ENCODE assay signal across 26 mouse cellular contexts in the genomic region with DNA sequence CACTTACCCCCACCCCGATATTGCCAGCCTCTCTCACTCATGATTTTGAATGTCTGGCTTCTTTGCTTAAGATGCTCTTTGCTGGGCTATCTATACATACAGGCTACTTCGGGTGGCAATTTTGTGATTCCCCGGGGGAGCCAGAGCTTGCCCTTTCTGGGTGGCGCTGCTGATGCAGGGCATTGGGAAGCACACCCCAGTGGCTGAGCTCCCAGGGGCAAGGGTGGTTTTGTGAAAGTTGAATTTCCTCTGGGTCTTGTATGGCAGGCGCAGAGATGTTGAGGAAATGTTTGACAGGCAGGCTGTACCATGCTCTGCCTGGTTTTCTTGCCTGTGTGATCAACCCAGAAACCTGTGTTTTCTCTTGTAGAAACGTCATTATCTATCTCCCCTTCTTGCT. TPM values are rescaled to one million over a fixed set of nuclear protein-coding genes. Genes with fewer than 3 reads are reported as not detected.
DNase-seq lines count a peak whose midpoint lies in the region; ATAC-seq and TF ChIP-seq lines count a peak whose summit lies in the region.
"Had no signal": no experiment of that assay in that cellular context is flagged by ENCODE, and none has a peak within 500 bp of the region (broad histone marks: within the 10 kb centered on the region; RNA-seq: fewer than 3 reads in every experiment).

No protein-coding gene starts in this region.

- TF ChIP-seq CTCF in spleen, adult 2 months (IDR thresholded peaks at IDR 0.05; ENCODE audit: extremely low read depth, insufficient read depth, insufficient read length, insufficient replicate concordance), result no peak

- no peak overlapping the region for H3K9ac ChIP-seq in midbrain, embryonic 13.5 days (replicated peaks)
- H3K9ac ChIP-seq: embryonic facial prominence, embryonic 13.5 days; embryonic facial prominence, embryonic 15.5 days had no signal

- peak; percentile 66 for DNase-seq in heart, adult 11 months
- no peak for DNase-seq in heart, postnatal 14 days
- peak in 1 of 2 experiments; percentile 55 for DNase-seq in spleen, adult 2 months (ENCODE audit: low read depth in 1 of 2, low spot score in 2 of 2)
- no peak for DNase-seq in spleen, postnatal 10 days (ENCODE audit: low spot score in 2 of 2)
- peak; percentile 19 to 22 for DNase-seq in B cell, adult 2 months
- no peak for DNase-seq in embryonic facial prominence, embryonic 10.5 days (ENCODE audit: low spot score)
- no peak for DNase-seq in thymus, postnatal 36 days
- DNase-seq: adrenal gland, adult 8-10 months; adrenal gland, postnatal 14 days; adrenal gland, postnatal 36 days; cerebellum, adult 11-12 months; cerebellum, adult 2 months; cerebellum, adult 9-10 months; cerebellum, postnatal 10 days; cerebellum, postnatal 25 days had no signal

- H3K4me3 ChIP-seq in spleen, adult 2 months (ENCODE audit: extremely low read depth, insufficient read depth, insufficient read length), result no peak overlapping the region
- no peak overlapping the region for H3K4me3 ChIP-seq in embryonic facial prominence, embryonic 10.5 days
- no peak overlapping the region for H3K4me3 ChIP-seq in midbrain, embryonic 13.5 days (replicated peaks)
- H3K4me3 ChIP-seq: embryonic facial prominence, embryonic 13.5 days; embryonic facial prominence, embryonic 15.5 days; erythroblast, embryonic 14.5 days had no signal

- TF ChIP-seq POLR2A in spleen, adult 2 months (IDR thresholded peaks at IDR 0.05; ENCODE audit: low read depth, low read length), result no peak

- H3K9me3 ChIP-seq in embryonic facial prominence, embryonic 10.5 days, result no peaks in the 10 kb centered on the region
- no peaks in the 10 kb centered on the region for H3K9me3 ChIP-seq in midbrain, embryonic 13.5 days
- H3K9me3 ChIP-seq: embryonic facial prominence, embryonic 13.5 days; embryonic facial prominence, embryonic 15.5 days; G1E had no signal

- H3K27ac ChIP-seq in spleen, adult 2 months (ENCODE audit: insufficient read depth, low read length), result peak overlapping the region; percentile 18; the same call in 1 of the 2 replicates
- 0 out of 2 replicates have a peak overlapping the region, but pooled peaks have one; percentile 19 for H3K27ac ChIP-seq in embryonic facial prominence, embryonic 10.5 days (replicated peaks)
- no peak overlapping the region for H3K27ac ChIP-seq in midbrain, embryonic 13.5 days
- H3K27ac ChIP-seq: embryonic facial prominence, embryonic 13.5 days; embryonic facial prominence, embryonic 15.5 days had no signal

- no peaks in the 10 kb centered on the region for H3K36me3 ChIP-seq in spleen, adult 2 months (ENCODE audit: control insufficient read depth, insufficient read depth, low read length)
- H3K36me3 ChIP-seq in embryonic facial prominence, embryonic 10.5 days (replicated peaks), result no peaks in the 10 kb centered on the region
- H3K36me3 ChIP-seq in midbrain, embryonic 13.5 days, result no peaks in the 10 kb centered on the region
- H3K36me3 ChIP-seq: embryonic facial prominence, embryonic 13.5 days; embryonic facial prominence, embryonic 15.5 days; G1E had no signal

- no peaks in the 10 kb centered on the region for H3K27me3 ChIP-seq in spleen, adult 2 months (ENCODE audit: control insufficient read depth, insufficient read depth, low read length)
- H3K27me3 ChIP-seq in embryonic facial prominence, embryonic 10.5 days (replicated peaks; ENCODE audit: low read depth, poor library complexity, severe bottlenecking), result no peaks in the 10 kb centered on the region
- H3K27me3 ChIP-seq in midbrain, embryonic 13.5 days, result no peaks in the 10 kb centered on the region
- H3K27me3 ChIP-seq: CH12.LX; embryonic facial prominence, embryonic 13.5 days; embryonic facial prominence, embryonic 15.5 days; Patski had no signal

- peaks cover 10% of the 10 kb centered on the region for H3K4me1 ChIP-seq in spleen, adult 2 months (ENCODE audit: control insufficient read depth, insufficient read depth, insufficient read length)
- peaks cover 28% of the 10 kb centered on the region for H3K4me1 ChIP-seq in embryonic facial prominence, embryonic 10.5 days
- no peaks in the 10 kb centered on the region for H3K4me1 ChIP-seq in midbrain, embryonic 13.5 days (replicated peaks)

- WGBS in spleen, adult 2 months, result 40% methylated on average over 6 of the region's 6 CpGs
- WGBS in embryonic facial prominence, embryonic 10.5 days, result 81% methylated on average over 6 of the region's 6 CpGs
- WGBS in midbrain, embryonic 13.5 days, result 81% methylated on average over 6 of the region's 6 CpGs

- ATAC-seq in midbrain, embryonic 13.5 days, result no peak
- ATAC-seq: activated CD4-positive, CD25-positive, alpha-beta regulatory T cell, adult 4 months; CD4-positive, CD25-positive, alpha-beta regulatory T cell, adult 4 months; forebrain, embryonic 14.5 days; forebrain, embryonic 16.5 days; Patski had no signal

- intact Hi-C loops in heart, postnatal 14 days (cut with DNase I), result no loop called here

- no peak overlapping the region for H3K4me2 ChIP-seq in midbrain, embryonic 13.5 days (replicated peaks)
- H3K4me2 ChIP-seq: embryonic facial prominence, embryonic 13.5 days; embryonic facial prominence, embryonic 15.5 days had no signal

RNA-seq across cellular contexts. Expression of a gene that starts 15.1 kb away (rescaled TPM):
- total RNA-seq in heart, postnatal 14 days (2021), result 10 to 100 TPM; 41.5 to 43.9 TPM
- polyA plus RNA-seq in spleen, adult 2 months (2012; rRNA removed), result 14.8 and 18.7 TPM in 2 replicates
- 169 and 177 TPM in 2 replicates for polyA plus RNA-seq in embryonic facial prominence, embryonic 10.5 days (2016; fragmentation: Nextera tagmentation; extraction: Ambion mirVana)
- 133 and 141 TPM in 2 replicates for polyA plus RNA-seq in midbrain, embryonic 13.5 days (2015; fragmentation: Nextera tagmentation; extraction: Ambion mirVana)

RNA-seq across cellular contexts. Expression of a gene that starts 47.8 kb away (rescaled TPM):
- 1 to 10 TPM; 1.1 to 1.3 TPM for total RNA-seq in heart, postnatal 14 days (2021)
- 0.34 TPM in 1 of 2 replicates, not detected in the other for polyA plus RNA-seq in spleen, adult 2 months (2012; rRNA removed)
- polyA plus RNA-seq in embryonic facial prominence, embryonic 10.5 days (2016; fragmentation: Nextera tagmentation; extraction: Ambion mirVana), result 0.52 and 0.57 TPM in 2 replicates
- polyA plus RNA-seq in midbrain, embryonic 13.5 days (2015; fragmentation: Nextera tagmentation; extraction: Ambion mirVana), result 0.47 and 0.55 TPM in 2 replicates

RNA-seq across cellular contexts. Expression of a gene that starts 54.7 kb away (rescaled TPM):
- 10 to 100 TPM; 14.6 to 15.2 TPM for total RNA-seq in heart, postnatal 14 days (2021)
- polyA plus RNA-seq in spleen, adult 2 months (2012; rRNA removed), result 5.3 and 5.9 TPM in 2 replicates
- 54.6 and 56.3 TPM in 2 replicates for polyA plus RNA-seq in embryonic facial prominence, embryonic 10.5 days (2016; fragmentation: Nextera tagmentation; extraction: Ambion mirVana)
- polyA plus RNA-seq in midbrain, embryonic 13.5 days (2015; fragmentation: Nextera tagmentation; extraction: Ambion mirVana), result 57.6 and 57.8 TPM in 2 replicates

Comparison
In these comparisons a context has a peak if more than half of its experiments do, and no peak if none do; other contexts are left out.
1. DNase-seq: peak in heart, adult 11 months (single experiment) and B cell, adult 2 months (2 of 2); none in heart, postnatal 14 days (0 of 2), spleen, postnatal 10 days (0 of 2), embryonic facial prominence, embryonic 10.5 days (single experiment) and thymus, postnatal 36 days (0 of 2).